Comparison of ENCODE assay signal across 8 mouse cellular contexts in genomic region chr12:52699961-52700696, GRCm38 (mm10). TPM values are rescaled to one million over a fixed set of nuclear protein-coding genes. Genes with fewer than 3 reads are reported as not detected.
DNase-seq lines count a peak whose midpoint lies in the region; ATAC-seq lines count a peak whose summit lies in the region.

No protein-coding gene starts in this region.

- H3K9me3 ChIP-seq in stomach, embryonic 14.5 days (ENCODE audit: control insufficient read depth, low read depth, low read length), result no peaks in the 10 kb centered on the region

- DNase-seq in left cerebral cortex, postnatal 4 days, result peak; percentile 28
- no peak for DNase-seq in left cerebral cortex, adult 11 months (ENCODE audit: low spot score)
- DNase-seq in embryo, embryonic 10 days (ENCODE audit: low spot score), result peak; percentile 34
- DNase-seq in layer of hippocampus, postnatal 10 days (ENCODE audit: low spot score in 2 of 2), result peak; percentile 19 to 38
- no peak for DNase-seq in adrenal gland, adult (ENCODE audit: inconsistent age in 2 of 2, low spot score in 1 of 2)
- DNase-seq in adrenal gland, postnatal 36 days, result no peak
- DNase-seq in c-Kit-positive CD71-positive TER-119-positive erythroid progenitor cells, embryonic 14.5 days (ENCODE audit: low spot score), result no peak

- no peak overlapping the region for H3K9ac ChIP-seq in stomach, embryonic 14.5 days (replicated peaks; ENCODE audit: low read depth, low read length)

- H3K36me3 ChIP-seq in stomach, embryonic 14.5 days (ENCODE audit: control insufficient read depth, insufficient read depth, low read length), result no peaks in the 10 kb centered on the region

- peak overlapping the region; percentile 48; the same call in 1 of the 2 replicates for H3K27ac ChIP-seq in stomach, embryonic 14.5 days (ENCODE audit: low read length)

- no peak for ATAC-seq in stomach, embryonic 14.5 days (ENCODE audit: insufficient number of reproducible peaks, insufficient read depth, low FRiP score, low read depth)

- peak overlapping the region; percentile 29 for H3K4me2 ChIP-seq in stomach, embryonic 14.5 days (replicated peaks; ENCODE audit: low read depth, low read length)

- intact Hi-C loops in left cerebral cortex, postnatal 4 days (cut with DNase I), result no loop called here

- no peaks in the 10 kb centered on the region for H3K27me3 ChIP-seq in stomach, embryonic 14.5 days (ENCODE audit: control insufficient read depth, insufficient read depth, low read length)

- no peak overlapping the region for H3K4me3 ChIP-seq in stomach, embryonic 14.5 days (ENCODE audit: low read depth, low read length)

- peaks cover 2% of the 10 kb centered on the region; the same call in 1 of the 2 replicates for H3K4me1 ChIP-seq in stomach, embryonic 14.5 days (ENCODE audit: control insufficient read depth, insufficient read depth, low read length)

- 25% methylated on average over 15 of the region's 15 CpGs for WGBS in stomach, embryonic 14.5 days

RNA-seq across cellular contexts. Expression of gene Akap6, which starts 0.9 kb away (rescaled TPM):
- 100 to 1,000 TPM; 120 to 125 TPM for total RNA-seq in left cerebral cortex, postnatal 4 days (2021)
- total RNA-seq in layer of hippocampus, postnatal 10 days (2021), result 100 to 1,000 TPM; 140 to 143 TPM
- polyA plus RNA-seq in stomach, embryonic 14.5 days (2014; fragmentation: Nextera tagmentation; extraction: Ambion mirVana), result 2.7 and 3.2 TPM in 2 replicates
- total RNA-seq in adrenal gland, postnatal 36 days (2021), result 1 to 10 TPM; 2.1 TPM

Comparison
In these comparisons a context has a peak if more than half of its experiments do, and no peak if none do; other contexts are left out.
1. DNase-seq: peak in left cerebral cortex, postnatal 4 days (single experiment), embryo, embryonic 10 days (single experiment) and layer of hippocampus, postnatal 10 days (2 of 2); none in left cerebral cortex, adult 11 months (single experiment), adrenal gland, adult (0 of 2), adrenal gland, postnatal 36 days (0 of 2) and c-Kit-positive CD71-positive TER-119-positive erythroid progenitor cells, embryonic 14.5 days (single experiment).
2. RNA of gene Akap6, which starts 0.9 kb away (total RNA-seq): 140 to 143 TPM in layer of hippocampus, postnatal 10 days and 120 to 125 TPM in left cerebral cortex, postnatal 4 days; 2.1 TPM in adrenal gland, postnatal 36 days; every median in the first group is over 10 times any median in the second.